15 mouse cellular contexts compared by ENCODE assay signal in genomic region chr11:87463243-87463540, GRCm38 (mm10). TPM values are rescaled to one million over a fixed set of nuclear protein-coding genes. Genes with fewer than 3 reads are reported as not detected.
DNase-seq lines count a peak whose midpoint lies in the region; ATAC-seq lines count a peak whose summit lies in the region.
"Had no signal": no experiment of that assay in that cellular context is flagged by ENCODE, and none has a peak within 500 bp of the region (broad histone marks: within the 10 kb centered on the region; RNA-seq: fewer than 3 reads in every experiment).

No protein-coding gene starts in this region.

- H3K27me3 ChIP-seq in kidney, embryonic 15.5 days = no peaks in the 10 kb centered on the region; the same call in 1 of the 2 replicates
- H3K27me3 ChIP-seq: embryonic facial prominence, embryonic 15.5 days; neural tube, embryonic 12.5 days had no signal

- H3K4me2 ChIP-seq in kidney, embryonic 15.5 days = no peak overlapping the region
- H3K4me2 ChIP-seq: embryonic facial prominence, embryonic 15.5 days; neural tube, embryonic 12.5 days had no signal

- no peak for ATAC-seq in kidney, embryonic 15.5 days (replicated peaks; ENCODE audit: low FRiP score)

- peak overlapping the region; percentile 88 for H3K27ac ChIP-seq in kidney, embryonic 15.5 days
- H3K27ac ChIP-seq: neural tube, embryonic 12.5 days had no signal

- H3K9me3 ChIP-seq in kidney, embryonic 15.5 days (replicated peaks) = no peaks in the 10 kb centered on the region
- H3K9me3 ChIP-seq: embryonic facial prominence, embryonic 15.5 days; forebrain, embryonic 10.5 days; neural tube, embryonic 12.5 days had no signal

- H3K9ac ChIP-seq in kidney, embryonic 15.5 days = no peak overlapping the region
- H3K9ac ChIP-seq: embryonic facial prominence, embryonic 15.5 days; neural tube, embryonic 12.5 days had no signal

- peak; percentile 25 for DNase-seq in cerebellum, adult 9-10 months
- DNase-seq in cerebellum, adult 18-20 months = no peak
- no peak for DNase-seq in kidney, adult 8-10 months
- peak; percentile 57 for DNase-seq in MN1 (ENCODE audit: low spot score)
- peak; percentile 36 for DNase-seq in naive thymus-derived CD4-positive, alpha-beta T cell, adult 2 months (ENCODE audit: low read depth)
- DNase-seq in spleen, adult 18-20 months = no peak
- no peak for DNase-seq in embryo, embryonic 10 days (ENCODE audit: low spot score)
- DNase-seq: adrenal gland, postnatal 10 days; cerebellum, adult 11 months; gastrocnemius, postnatal 36 days; right cerebral cortex, postnatal 14 days had no signal

- WGBS in kidney, embryonic 15.5 days = 42% methylated on average over 5 of the region's 5 CpGs

- no peak overlapping the region for H3K4me3 ChIP-seq in kidney, embryonic 15.5 days (replicated peaks)
- H3K4me3 ChIP-seq: embryonic facial prominence, embryonic 15.5 days; forebrain, embryonic 10.5 days; neural tube, embryonic 12.5 days had no signal

- H3K36me3 ChIP-seq in kidney, embryonic 15.5 days = no peaks in the 10 kb centered on the region
- H3K36me3 ChIP-seq: embryonic facial prominence, embryonic 15.5 days; forebrain, embryonic 10.5 days; neural tube, embryonic 12.5 days had no signal

- H3K4me1 ChIP-seq in kidney, embryonic 15.5 days = peaks cover 17% of the 10 kb centered on the region
- H3K4me1 ChIP-seq: neural tube, embryonic 12.5 days had no signal

RNA-seq across cellular contexts. Expression of gene Tex14, which starts 58.3 kb away (rescaled TPM):
- polyA plus RNA-seq in kidney, embryonic 15.5 days (2015; fragmentation: Nextera tagmentation; extraction: Ambion mirVana) = 0.60 and 0.65 TPM in 2 replicates
- polyA plus RNA-seq: forebrain, embryonic 10.5 days had no signal

RNA-seq across cellular contexts. Expression of gene Rad51c, which starts 58.4 kb away (rescaled TPM):
- polyA plus RNA-seq in kidney, embryonic 15.5 days (2015; fragmentation: Nextera tagmentation; extraction: Ambion mirVana) = 8.3 and 9.1 TPM in 2 replicates

Comparison
In these comparisons a context has a peak if more than half of its experiments do, and no peak if none do; other contexts are left out.
1. DNase-seq: peak in cerebellum, adult 9-10 months (single experiment), MN1 (single experiment) and naive thymus-derived CD4-positive, alpha-beta T cell, adult 2 months (single experiment); none in cerebellum, adult 18-20 months (0 of 2), kidney, adult 8-10 months (0 of 2), spleen, adult 18-20 months (0 of 2) and embryo, embryonic 10 days (single experiment).